Mouse (Mus musculus) lung, postnatal 0 days (tissue): ENCODE data around the gene Anks1.

ENCODE experiments used
- CTCF ChIP-seq: IDR thresholded peaks from 2 replicates; pipeline ENCODE4 v1.5.1; 2016; ENCODE audit warnings: antibody characterized with exemption, mild to moderate bottlenecking
- EP300 ChIP-seq: IDR thresholded peaks from 2 replicates; pipeline ENCODE4 v1.6.1; 2016; ENCODE audit warnings: antibody characterized with exemption, mild to moderate bottlenecking, control low read depth

- TF ChIP-seq EP300 (no peak), CTCF (no peak)
Measured at GRCm38 (mm10) chr17:28040620-28041019, 131.5 kb downstream of the Anks1 start.
